Mouse (Mus musculus): Measurements from ENCODE around the gene Ccdc86.

DNA sequence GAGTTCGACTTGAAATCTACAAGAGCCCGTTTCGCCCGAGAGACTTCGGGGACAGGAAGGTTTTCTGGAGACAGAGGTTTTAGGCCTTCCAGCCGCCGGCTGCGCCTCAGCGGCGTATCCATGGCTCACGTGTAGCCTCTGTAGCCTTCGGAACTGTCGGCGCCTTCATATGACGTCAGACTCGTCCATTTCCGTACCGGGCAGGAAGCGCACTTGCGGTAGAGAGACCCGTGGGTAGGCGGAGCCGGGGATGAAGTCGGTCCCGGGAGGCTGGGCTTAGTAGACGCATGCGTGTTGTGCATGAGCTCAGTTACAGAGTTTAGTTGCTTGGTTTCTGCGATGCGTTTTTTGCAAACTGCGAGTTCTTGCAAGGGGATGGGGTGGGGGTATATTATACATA, at the start of gene Ccdc86:
- no peak for TF ChIP-seq MAFK (IDR thresholded peaks at IDR 0.05; ENCODE audit: insufficient read depth, low read depth, low read length)
- no peak for TF ChIP-seq ZC3H11A (IDR thresholded peaks at IDR 0.05; ENCODE audit: borderline replicate concordance, low read depth, low read length)
- TF ChIP-seq CHD2 (IDR thresholded peaks at IDR 0.05; ENCODE audit: low read depth, low read length): no peak

All from ES-E14 (cell line).